Mouse (Mus musculus) myocyte (in vitro differentiated cells): Measurements from ENCODE around the gene Pcdh18.

Experiments used
- CEBPB ChIP-seq: IDR thresholded peaks from 2 replicates; pipeline ENCODE4 v1.6.1; 2011; ENCODE audit warnings: mild to moderate bottlenecking, moderate library complexity; ENCODE audit not compliant: poor library complexity, insufficient read depth, severe bottlenecking
- MAX ChIP-seq: IDR thresholded peaks from one replicate; pipeline ENCODE4 v1.6.1; 2011; ENCODE audit warnings: low read depth, mild to moderate bottlenecking, control low read depth
- MYOD1 ChIP-seq, 3 experiments: IDR thresholded peaks; one replicate each; pipeline ENCODE4 v1.6.1; 2011; ENCODE audit warnings: control low read depth in 2 of 3, low read depth in 2 of 3, mild to moderate bottlenecking in 2 of 3, moderate library complexity in 1 of 3; ENCODE audit not compliant: insufficient read length in 2 of 3, control insufficient read depth in 1 of 3
- MYOG ChIP-seq, 3 experiments: IDR thresholded peaks; one replicate each; pipeline ENCODE4 v1.6.1; 2011; ENCODE audit warnings: control low read depth in 2 of 3, low read depth in 2 of 3, mild to moderate bottlenecking in 2 of 3; ENCODE audit not compliant: insufficient read length in 2 of 3, control insufficient read depth in 1 of 3, insufficient read depth in 1 of 3
- POLR2A ChIP-seq: IDR thresholded peaks from one replicate; pipeline ENCODE4 v1.6.1; 2011; ENCODE audit warnings: low read depth, mild to moderate bottlenecking, control low read depth, moderate library complexity; ENCODE audit not compliant: insufficient read length
- REST ChIP-seq: IDR thresholded peaks from one replicate; pipeline ENCODE4 v1.6.1; 2011; ENCODE audit warnings: mild to moderate bottlenecking, control low read depth, moderate library complexity; ENCODE audit not compliant: insufficient read depth, insufficient read length
- TCF12 ChIP-seq: IDR thresholded peaks from one replicate; pipeline ENCODE4 v1.6.1; 2011; ENCODE audit warnings: mild to moderate bottlenecking, control low read depth; ENCODE audit not compliant: poor library complexity, insufficient read depth, severe bottlenecking

GRCm38 (mm10) chr3:49757626-49758019 is 498 bp upstream of the Pcdh18 start:
- TF ChIP-seq MYOG (IDR thresholded peaks at IDR 0.05; ENCODE audit: control insufficient read depth in 1 of 3, insufficient read depth in 1 of 3, insufficient read length in 2 of 3, low read depth in 2 of 3) (no peak), MAX (no peak), POLR2A (no peak), CEBPB (no peak), REST (no peak), TCF12 (no peak), MYOD1 (IDR thresholded peaks at IDR 0.05; ENCODE audit: control insufficient read depth in 1 of 3, insufficient read length in 2 of 3, low read depth in 2 of 3) (no peak)
